Mouse (Mus musculus): ENCODE data around the gene Fam122a.

DNA sequence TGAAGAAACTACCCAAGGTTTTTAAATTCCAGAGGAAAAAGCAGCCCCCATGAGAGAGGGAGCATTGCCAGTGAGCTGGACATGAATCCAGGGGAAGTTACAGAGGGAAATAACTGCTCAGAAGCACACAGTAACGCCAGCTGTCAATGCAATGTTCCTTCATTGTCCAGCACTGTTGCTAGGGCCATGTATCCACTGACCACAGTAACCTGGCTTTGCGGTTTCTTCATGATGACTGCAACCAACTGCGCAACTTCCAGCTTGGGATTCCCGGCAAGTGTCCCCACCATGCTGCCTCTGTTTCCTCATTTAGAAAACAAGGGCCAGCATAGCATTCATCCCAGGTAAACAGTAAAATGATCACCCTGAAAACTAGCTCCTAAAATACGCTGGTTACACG is 5.6 kb downstream of the Fam122a start:
- TF ChIP-seq POLR2A (IDR thresholded peaks at IDR 0.05; ENCODE audit: extremely low read depth, insufficient read depth, low read length): no peak
- TF ChIP-seq CTCF (IDR thresholded peaks at IDR 0.05; ENCODE audit: extremely low read depth, insufficient read depth, low read length): no peak
